Mouse (Mus musculus) cortical plate, adult 2 months (tissue): ENCODE results near the gene Kcnb1. TPM values are rescaled to one million over a fixed set of nuclear protein-coding genes. Genes with fewer than 3 reads are reported as not detected.
"Not testable (repeated sequence)": the region's sequence is repeated elsewhere in the genome, so short reads cannot be mapped to it uniquely, and the experiment has no call there.

Source experiments
- H3K27ac ChIP-seq: fragments of 200-500 bp; 2 replicates; pipeline ENCODE4 v1.5.1; 2012; ENCODE audit warnings: low read length, control low read depth, inconsistent platforms; ENCODE audit not compliant: insufficient read depth
- H3K4me1 ChIP-seq: fragments of 200-500 bp; 2 replicates; pipeline ENCODE4 v1.6.1; 2011; ENCODE audit warnings: low read length; ENCODE audit not compliant: control insufficient read depth, insufficient read depth
- H3K4me3 ChIP-seq: fragments of 200-500 bp; 2 replicates; pipeline ENCODE4 v1.5.1; 2011; ENCODE audit warnings: mild to moderate bottlenecking, low read length, control low read depth; ENCODE audit not compliant: insufficient read depth
- CTCF ChIP-seq: fragments of 200-500 bp; IDR thresholded peaks from 2 replicates; pipeline ENCODE4 v1.5.1; 2011; ENCODE audit warnings: mild to moderate bottlenecking, control low read depth, low read length; ENCODE audit not compliant: insufficient read depth; ENCODE audit errors: extremely low read depth
- POLR2A ChIP-seq: fragments of 200-500 bp; IDR thresholded peaks from 2 replicates; pipeline ENCODE4 v1.6.1; 2011; ENCODE audit warnings: mild to moderate bottlenecking, low read length, control low read depth; ENCODE audit not compliant: insufficient read depth; ENCODE audit errors: extremely low read depth
- polyA plus RNA-seq: library from polyadenylated mRNA; depleted of rRNA; stranded (reverse); fragments of >200 nt; gene quantifications from 2 replicates; pipeline ENCODE4 v1.2.3, GENCODE M21; 2012

Kcnb1 gene
- polyA plus RNA-seq, 1 experiment = 68.7 TPM

DNA sequence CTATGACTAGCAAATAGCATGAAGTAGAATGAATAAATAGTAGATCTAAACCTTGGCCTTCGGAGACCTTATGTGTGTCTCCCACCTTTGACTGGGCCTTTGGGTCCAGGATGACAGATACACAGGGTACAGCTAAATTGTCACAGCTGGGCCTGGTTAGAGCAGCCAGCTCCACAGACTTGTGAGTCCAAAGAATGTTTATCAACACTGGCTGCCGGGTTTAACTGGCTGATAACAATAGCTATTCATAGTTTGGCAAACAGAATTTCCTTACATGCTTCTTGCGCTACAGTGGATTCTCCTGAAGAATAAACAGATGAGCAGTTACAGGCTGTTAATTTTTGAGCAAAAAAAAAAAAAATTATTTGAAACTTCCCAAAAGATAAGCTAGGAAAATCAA lies 19.0 kb upstream of the Kcnb1 start:
- H3K27ac ChIP-seq = no peak overlapping the region
- TF ChIP-seq CTCF (no peak), POLR2A (no peak)
- no peaks in the 10 kb centered on the region for H3K4me1 ChIP-seq
- H3K4me3 ChIP-seq = no peak overlapping the region

DNA sequence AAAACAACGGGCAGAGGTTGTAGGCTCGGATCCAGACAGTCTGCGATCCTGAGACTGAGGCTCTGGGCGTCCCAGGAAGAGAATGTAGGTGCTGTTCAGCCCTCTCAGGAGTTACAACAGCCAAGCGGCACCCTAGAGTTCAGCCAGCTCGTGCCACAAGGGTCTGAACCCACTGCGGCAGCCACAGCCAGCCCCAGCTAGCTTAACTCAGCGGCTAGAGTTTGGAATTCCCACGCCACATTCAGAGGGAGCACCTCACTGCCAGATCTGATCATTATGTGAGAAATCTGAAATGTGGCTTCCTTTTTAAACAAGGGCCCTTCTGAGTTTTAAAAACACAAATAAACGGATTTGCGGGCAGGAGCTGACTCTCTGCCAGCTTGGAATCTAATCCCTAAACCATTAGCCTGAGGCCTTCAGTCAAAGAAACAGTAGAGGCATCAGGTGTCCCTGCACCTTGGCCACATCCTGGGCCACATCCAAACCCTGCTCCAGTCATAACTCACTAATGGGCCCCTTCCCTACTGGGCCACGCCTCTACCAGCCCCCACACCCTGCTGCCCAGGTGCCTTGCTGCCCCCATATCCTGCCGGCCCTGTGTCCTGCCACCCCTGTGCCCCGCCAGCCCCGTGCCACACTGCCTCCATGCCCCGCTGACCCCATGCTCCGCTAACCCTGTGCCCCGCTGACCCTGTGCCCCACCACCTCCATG lies 16.1 kb upstream of the Kcnb1 start:
- Histone ChIP-seq H3K4me1 (peaks cover 7% of the 10 kb centered on the region), H3K27ac (no peak overlapping the region), H3K4me3 (no peak overlapping the region)
- TF ChIP-seq CTCF = no peak
- no peak for TF ChIP-seq POLR2A

DNA sequence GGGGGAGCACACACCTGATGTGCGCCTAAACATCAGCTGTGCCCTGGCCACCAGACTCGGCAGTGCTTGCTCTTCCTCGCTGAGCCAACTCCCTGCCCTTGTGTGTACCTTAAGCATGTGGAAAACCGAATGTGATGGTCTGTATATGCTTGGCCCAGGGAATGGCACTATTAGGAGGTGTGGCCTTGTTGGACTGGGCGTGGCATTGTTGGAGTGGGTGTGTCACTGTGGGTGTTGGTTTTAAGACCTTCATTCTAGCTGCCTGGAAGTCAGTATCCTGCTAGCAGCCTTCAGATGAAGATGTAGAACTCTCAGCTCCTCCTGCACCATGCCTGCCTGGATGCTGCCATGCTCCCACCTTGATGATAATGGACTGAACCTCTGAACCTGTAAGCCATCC lies 14.7 kb upstream of the Kcnb1 start:
- H3K4me1 ChIP-seq, H3K4me3 ChIP-seq, H3K27ac ChIP-seq: not testable (repeated sequence)

DNA sequence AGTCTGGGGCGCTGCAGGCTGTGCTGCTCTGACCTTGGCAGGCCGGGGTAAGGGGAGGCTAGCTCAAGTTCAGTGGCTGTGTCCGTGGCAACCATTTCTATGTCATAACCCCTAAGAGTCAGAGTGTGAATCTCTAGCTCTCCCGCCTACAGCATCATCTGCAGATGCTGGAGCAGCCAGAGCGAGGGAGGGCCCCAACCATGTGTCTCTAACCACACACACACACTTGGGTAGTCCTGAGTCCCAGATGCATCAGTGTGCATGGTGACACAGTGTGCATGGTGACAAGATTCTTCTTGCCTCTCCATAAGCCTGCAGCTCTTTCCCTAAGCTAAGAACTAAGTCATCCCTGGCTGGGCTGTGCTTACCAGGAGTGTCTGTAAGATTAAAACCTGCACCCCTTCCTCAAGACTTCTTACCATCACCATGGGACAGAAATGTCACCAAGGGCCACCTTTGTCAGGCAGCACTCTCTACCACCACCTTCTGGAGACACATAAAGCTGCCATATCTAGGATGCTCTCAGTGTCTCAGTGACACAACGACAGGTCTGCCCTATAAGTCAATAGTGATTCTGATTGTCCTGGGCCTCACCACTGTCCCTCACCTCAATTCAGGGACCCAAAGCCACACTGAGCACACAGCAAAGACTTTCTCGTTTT lies 13.7 kb upstream of the Kcnb1 start:
- H3K4me3 ChIP-seq = no peak overlapping the region
- TF ChIP-seq POLR2A = no peak
- peak; percentile 61 for TF ChIP-seq CTCF
- H3K27ac ChIP-seq = peak overlapping the region; percentile 13; the same call in 1 of the 2 replicates
- peaks cover 11% of the 10 kb centered on the region for H3K4me1 ChIP-seq

DNA sequence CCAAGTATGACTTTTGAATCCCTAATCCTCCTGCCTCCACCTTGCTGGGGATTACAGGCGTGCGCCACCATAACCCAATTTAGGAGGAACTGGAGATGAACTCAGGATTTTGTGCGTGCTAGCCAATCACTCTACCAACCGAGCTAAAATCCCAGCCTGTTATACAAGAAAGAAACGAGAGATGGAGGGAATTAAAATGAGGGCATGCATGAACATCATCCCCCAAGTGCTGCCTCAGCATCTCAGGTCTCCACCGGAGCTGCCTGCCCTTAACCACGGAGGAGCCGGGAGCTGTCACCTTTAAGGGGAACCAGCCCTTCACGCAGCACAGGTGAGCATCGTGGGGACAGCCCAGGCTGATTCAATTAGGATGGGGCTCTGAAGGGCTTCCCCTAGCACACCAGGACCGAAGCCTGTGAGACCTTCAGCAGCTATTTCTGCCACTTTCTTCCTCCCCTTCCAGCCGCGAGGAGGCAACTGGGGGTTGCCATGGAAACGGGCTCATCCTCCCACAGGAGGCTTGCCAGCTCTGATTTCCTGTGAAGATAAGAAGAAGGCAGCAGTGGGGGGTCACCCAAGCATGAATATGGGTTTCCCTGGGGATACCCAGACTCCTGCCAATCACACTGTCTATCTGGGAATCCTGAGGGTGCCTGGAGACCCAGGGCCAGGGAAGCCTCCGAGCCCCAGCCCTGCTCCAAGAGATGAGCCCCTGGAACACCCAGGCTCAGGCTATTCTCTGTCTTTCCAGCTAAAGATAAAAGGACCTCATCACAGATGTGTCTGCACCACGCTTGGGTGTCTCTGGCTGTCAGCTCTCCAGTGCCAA lies 11.7 kb upstream of the Kcnb1 start:
- H3K27ac ChIP-seq = peak overlapping the region; percentile 95
- no peak overlapping the region for H3K4me3 ChIP-seq
- peaks cover 11% of the 10 kb centered on the region for H3K4me1 ChIP-seq
- no peak for TF ChIP-seq CTCF
- peak; percentile 62; the same call in 1 of the 2 replicates for TF ChIP-seq POLR2A

DNA sequence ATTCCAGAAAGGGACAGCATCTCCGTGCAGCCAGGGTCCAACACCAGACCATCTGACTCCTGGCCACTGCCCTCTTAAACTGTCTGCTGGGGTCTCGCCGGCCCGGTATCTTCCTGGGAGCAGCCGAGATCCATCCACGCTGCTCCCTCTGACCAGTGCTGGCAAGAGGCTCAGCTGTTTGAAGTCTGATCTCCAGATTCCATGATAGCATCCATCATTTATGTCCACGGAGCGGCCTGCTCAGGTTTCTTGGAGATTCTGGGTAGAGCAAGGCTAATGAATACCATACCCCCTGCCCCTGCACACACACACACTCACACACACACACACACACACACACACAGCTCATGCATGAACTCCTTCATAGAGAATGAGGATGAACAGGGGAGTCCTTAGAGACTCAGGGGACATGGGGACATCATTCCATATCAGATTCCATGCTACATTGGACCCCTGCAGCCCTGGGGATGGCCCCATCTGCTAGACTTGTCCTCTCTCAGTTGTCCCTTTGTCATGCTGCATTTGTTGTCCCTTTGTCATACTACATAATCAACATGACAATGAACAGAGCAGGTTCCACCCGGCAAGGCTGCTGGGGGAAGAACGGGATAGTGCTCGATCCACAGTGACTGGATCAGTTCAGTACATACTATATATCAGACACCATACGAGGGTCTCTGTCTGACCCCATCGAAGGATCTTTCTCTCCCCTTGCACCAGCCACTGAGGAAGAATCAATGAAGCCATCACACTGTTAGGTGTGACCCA lies 8.9 kb upstream of the Kcnb1 start:
- H3K27ac ChIP-seq = no peak overlapping the region
- no peak overlapping the region for H3K4me3 ChIP-seq
- peaks cover 11% of the 10 kb centered on the region for H3K4me1 ChIP-seq
- no peak for TF ChIP-seq CTCF
- no peak for TF ChIP-seq POLR2A

DNA sequence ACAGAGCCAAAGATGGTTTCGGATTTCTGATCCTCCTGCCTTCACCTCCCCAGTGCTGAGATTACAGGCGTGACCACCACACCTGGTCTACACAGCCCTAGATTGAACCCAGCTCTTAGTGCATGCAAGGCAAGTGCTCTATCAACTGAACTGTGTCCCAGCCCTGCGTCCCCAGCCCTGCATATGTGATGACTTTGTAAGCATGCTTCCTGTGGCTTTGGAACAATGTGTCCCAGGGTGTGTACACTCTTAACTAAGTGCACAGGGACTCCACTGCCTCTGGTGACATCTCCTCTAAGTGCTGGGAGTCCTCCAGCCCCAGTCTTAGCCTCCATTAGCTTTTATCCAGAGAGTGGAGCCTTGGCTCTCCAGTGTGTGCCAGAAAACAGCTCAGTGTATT lies 3.4 kb upstream of the Kcnb1 start:
- Histone ChIP-seq H3K4me3 (no peak overlapping the region), H3K27ac (no peak overlapping the region), H3K4me1 (peaks cover 3% of the 10 kb centered on the region; the same call in 1 of the 2 replicates)
- TF ChIP-seq POLR2A = no peak
- TF ChIP-seq CTCF = no peak

DNA sequence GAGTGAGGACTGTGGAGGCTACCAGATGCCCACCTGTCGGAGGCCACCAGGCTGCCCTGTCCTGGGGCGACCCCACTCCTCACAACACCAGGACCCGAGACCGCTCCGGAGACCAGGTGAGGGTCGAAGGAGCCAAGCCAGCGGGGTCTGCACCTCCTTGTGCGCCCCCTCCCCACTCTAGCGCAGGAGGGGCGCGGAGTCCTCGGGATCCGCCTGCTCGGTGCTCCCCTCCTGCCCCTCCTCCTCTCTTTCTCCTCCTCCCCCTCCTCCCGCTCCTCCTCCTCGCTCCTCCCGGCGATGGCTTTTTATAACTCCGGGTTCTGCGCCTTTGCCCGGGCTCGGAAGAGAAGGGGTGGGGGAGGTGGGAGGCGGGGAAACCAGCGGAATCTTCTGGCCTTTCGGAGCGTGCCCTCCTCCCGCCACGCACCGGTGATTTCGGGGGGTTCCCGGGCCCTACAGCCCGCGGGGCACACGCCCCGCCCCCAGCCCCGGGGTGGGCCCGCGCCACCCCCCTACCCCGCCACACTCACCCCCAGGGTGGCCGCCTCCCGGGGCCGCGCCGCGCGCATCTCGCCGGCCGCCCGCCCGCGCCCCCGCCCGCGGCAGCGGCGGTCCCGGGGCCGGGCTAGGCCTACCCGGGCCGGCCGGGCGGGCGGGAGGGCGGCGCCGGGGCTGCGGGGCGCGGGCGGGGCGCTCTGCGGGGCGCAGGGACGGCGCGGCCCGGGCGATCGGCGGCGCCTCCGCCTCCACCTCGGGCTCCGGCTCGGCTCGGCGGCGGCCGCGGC lies 472 bp downstream of the Kcnb1 start:
- peaks cover 11% of the 10 kb centered on the region for H3K4me1 ChIP-seq
- no peak for TF ChIP-seq POLR2A
- TF ChIP-seq CTCF = no peak
- H3K4me3 ChIP-seq = peak overlapping the region; percentile 90
- peak overlapping the region; percentile 96 for H3K27ac ChIP-seq
